Mouse (Mus musculus) layer of hippocampus, adult 2 months (tissue): ENCODE measurements around the gene Dll4. TPM values are rescaled to one million over a fixed set of nuclear protein-coding genes. Genes with fewer than 3 reads are reported as not detected.

Source experiments
- DNase-seq, 2 experiments: peaks; one replicate each; pipeline ENCODE4 v3.0.0; 2022; ENCODE audit warnings: low spot score in 2 of 2
- H3K27ac ChIP-seq: fragments of 200-600 bp; 2 replicates; pipeline ENCODE4 v1.8.1; 2022
- H3K4me3 ChIP-seq: fragments of 200-600 bp; 2 replicates; pipeline ENCODE4 v1.8.1; 2022; ENCODE audit warnings: mild to moderate bottlenecking
- CTCF ChIP-seq: fragments of 200-600 bp; conservative IDR thresholded peaks from 2 replicates; pipeline ENCODE4 v1.8.1; 2022; ENCODE audit warnings: antibody characterized with exemption, mild to moderate bottlenecking, moderate library complexity
- total RNA-seq, 2 experiments: library from RNA; stranded (reverse); gene quantifications; 2 replicates each; pipeline ENCODE4 v1.2.3; 2021

The Dll4 gene
- total RNA-seq, 2 experiments from 2014 or later: 2.4 to 2.9 TPM

DNA sequence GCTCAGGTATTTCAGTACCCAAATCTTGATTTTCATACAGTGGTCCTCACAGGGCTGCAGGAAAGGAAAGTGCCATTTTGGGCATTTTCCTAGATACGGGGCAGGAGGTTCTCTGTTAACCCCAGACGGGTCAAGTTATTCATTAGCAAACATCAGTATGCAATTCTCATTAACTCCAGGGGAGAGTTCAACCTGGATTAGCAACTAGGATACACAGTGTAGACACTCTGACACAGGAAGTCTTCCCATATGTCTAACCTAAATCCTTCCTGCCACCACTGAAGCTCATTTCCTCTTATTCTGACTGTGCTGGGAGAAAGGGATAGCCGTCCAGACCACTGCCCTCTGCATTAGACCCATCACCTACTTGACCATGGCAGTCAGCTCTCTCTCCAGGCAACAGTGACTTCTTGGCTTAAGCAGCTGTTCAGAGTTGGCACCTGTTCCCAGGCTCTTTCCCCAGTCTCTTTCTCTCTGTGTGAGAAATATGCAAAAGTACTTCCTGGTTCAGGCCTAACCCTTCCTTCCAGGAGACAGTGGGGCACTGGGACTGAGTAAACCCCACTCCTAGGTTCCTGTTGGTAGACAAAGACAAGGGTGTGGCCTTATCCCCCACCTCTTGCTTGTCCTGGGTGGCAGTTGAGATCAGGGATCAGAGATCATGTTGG lies 7.4 kb upstream of the Dll4 start:
- no peak overlapping the region for H3K4me3 ChIP-seq
- TF ChIP-seq CTCF: no peak
- no peak for DNase-seq
- no peak overlapping the region for H3K27ac ChIP-seq

DNA sequence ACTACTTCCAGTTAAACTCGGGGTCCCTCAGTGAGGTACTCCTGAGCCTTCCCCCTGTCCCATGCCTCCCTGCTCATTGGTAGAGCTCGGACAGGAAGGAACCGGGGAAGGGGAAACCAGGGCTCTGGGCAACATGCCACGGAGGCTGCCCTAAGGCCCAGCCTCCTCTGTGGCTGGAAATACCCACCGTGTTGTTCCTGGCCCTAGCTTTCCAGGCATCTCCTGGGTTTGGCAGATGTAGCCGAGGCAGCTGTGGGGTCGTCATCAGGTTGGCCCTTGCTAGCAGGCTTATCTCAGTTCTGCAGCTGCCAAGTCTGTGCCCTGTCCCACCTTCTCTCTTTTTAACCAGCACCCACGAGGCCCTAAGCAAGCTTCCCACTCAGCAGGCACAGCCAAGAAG lies 5.0 kb upstream of the Dll4 start:
- H3K27ac ChIP-seq: no peak overlapping the region
- no peak overlapping the region for H3K4me3 ChIP-seq
- TF ChIP-seq CTCF: no peak
- DNase-seq: no peak

DNA sequence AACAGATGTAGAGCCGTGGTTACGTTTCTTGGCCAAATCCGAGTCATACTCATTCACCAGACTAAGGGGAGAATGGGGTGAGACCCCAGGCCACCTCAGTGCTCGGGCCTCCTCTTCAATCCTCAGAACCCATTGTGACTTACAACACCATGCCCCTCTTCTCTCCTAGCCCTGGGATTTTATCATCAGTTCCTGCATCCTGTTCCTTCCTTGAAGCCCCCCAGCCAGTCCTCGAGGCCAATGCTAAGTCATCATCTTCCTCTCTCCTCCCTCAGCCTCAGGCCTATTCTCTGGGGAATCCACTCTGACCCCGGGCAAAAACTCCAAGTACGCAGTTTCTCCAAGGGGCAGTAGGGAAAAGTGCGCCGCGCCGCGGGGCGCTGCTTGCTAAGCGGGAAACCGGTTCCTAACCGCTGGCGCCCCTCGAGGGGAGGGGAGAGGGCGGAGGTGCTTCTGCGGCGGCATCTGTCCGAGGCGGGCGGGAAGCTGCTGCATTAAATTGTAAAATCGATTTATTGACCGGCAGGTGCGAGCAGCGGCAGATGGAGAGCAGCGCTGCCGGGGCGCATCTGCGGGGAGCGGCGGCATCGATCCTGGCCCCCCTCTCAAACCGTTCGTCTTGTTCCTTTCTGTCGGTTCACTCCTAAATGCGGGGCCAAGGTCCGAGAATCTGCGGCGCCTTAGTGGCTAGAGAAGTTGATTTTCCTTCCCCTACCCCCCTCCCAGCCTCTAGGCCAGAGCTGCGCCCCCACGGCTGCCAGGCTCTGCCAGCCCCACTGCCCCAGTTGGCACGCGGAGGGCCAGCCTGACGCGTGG lies 3.6 kb upstream of the Dll4 start:
- no peak for DNase-seq
- TF ChIP-seq CTCF: no peak
- peak overlapping the region; percentile 45 for H3K4me3 ChIP-seq
- H3K27ac ChIP-seq: no peak overlapping the region

DNA sequence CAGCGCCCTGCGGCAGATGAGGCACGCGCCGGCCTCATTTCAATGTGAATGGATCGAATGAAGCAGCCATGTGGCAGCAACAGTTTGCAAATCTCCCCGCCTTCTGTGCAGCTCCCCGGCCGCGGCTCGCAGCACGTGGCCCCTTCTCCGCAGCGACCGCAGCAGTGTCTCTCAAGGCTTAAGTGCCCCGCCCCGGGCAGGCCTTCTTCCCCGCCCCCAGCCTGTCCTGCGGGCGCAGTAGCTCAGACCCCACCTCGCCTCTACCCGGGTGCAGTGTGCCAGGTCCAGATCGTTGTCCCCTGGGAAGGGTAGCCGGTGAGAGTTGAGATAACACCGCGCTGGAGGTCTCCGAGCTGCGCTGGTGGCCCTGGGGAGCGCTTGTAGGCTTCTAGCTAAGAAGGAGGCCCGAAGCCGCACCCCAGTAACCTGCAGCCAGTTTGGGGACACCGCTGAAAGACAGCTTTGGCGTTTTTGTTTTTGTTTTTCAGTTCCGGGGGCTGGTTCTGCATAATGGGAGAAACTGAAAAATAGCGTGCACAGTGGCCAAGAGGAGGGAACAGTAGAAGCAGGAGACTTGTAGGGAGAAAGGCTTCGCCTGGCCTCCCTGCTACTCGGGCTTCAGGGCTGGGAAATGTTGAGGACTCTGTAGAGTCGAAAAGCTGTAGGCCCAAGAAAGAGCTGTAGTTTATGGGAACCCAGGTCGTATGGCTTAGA lies 2.8 kb upstream of the Dll4 start:
- DNase-seq: peak; percentile 67 to 71
- Histone ChIP-seq H3K4me3 (peak overlapping the region; percentile 45), H3K27ac (no peak overlapping the region)
- TF ChIP-seq CTCF: no peak

DNA sequence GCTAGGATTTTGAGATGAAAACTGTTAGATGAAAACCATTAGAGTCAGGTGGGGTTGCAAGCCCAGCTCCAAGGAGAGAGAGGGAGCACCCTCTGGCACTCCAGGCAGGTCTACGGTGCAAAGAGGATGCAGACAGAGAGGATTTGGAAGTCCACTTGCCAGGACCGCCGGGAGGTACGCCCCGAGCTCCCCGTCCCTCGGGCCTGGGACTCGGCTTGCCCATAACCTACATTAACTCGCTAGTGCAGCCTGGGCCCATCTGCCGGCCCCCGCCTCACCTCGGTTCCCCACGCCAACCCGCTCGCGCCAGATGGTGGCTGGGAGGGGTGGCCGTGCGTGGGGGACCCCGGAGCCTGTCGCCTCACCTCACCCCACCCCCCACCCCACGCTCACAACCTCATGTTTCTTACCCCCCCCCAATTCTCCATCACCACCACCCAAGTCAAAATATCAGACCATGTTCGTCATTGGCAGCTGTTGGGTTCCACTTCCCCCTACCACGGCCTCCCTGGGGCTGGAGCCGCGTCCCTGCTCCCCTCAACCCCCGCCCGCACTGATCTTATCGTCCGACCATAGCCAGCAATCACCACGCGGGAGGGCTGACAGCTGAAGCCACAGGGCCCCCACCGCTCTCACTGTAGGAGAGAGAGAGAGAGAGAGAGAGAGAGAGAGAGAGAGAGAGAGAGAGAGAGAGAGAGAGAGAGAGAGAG lies 1.6 kb upstream of the Dll4 start:
- H3K27ac ChIP-seq: no peak overlapping the region
- TF ChIP-seq CTCF: no peak
- DNase-seq: no peak
- H3K4me3 ChIP-seq: no peak overlapping the region

DNA sequence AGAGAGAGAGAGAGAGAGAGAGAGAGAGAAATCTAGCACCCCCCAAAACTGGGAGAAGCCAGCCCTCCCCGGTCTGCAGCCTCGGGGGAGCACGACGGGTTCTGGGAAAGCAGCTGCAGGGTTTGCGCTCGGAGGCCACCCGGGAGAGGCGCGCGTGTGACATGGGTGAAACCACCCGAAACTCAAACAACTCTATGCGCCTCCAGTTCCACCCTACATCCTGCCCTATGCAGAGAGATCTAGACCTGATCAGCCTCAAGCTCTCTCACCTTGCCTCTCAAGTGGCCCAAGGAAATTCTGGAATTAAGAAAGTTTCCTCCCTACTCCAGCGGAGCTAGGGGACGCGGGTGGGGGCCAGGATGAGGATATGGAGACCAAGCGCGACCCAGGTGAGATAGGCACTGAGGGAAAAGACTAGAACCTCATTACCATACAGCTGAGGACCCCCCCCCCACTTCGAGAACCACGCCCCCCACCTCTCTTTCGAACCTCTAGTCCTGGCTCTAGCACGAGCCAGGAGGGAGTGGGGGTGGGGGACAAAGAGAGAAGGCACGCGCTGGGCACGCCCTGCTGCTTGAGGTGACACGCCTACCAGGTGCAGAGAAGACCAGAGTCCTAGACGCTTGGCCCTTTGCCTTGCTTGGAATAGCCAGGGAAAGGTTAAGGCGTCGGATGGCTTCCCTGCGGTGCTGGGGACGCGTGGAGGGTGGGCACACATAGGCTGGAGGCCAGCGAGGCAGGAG lies 837 bp upstream of the Dll4 start:
- H3K4me3 ChIP-seq: peak overlapping the region; percentile 58
- DNase-seq: no peak
- H3K27ac ChIP-seq: no peak overlapping the region
- no peak for TF ChIP-seq CTCF

DNA sequence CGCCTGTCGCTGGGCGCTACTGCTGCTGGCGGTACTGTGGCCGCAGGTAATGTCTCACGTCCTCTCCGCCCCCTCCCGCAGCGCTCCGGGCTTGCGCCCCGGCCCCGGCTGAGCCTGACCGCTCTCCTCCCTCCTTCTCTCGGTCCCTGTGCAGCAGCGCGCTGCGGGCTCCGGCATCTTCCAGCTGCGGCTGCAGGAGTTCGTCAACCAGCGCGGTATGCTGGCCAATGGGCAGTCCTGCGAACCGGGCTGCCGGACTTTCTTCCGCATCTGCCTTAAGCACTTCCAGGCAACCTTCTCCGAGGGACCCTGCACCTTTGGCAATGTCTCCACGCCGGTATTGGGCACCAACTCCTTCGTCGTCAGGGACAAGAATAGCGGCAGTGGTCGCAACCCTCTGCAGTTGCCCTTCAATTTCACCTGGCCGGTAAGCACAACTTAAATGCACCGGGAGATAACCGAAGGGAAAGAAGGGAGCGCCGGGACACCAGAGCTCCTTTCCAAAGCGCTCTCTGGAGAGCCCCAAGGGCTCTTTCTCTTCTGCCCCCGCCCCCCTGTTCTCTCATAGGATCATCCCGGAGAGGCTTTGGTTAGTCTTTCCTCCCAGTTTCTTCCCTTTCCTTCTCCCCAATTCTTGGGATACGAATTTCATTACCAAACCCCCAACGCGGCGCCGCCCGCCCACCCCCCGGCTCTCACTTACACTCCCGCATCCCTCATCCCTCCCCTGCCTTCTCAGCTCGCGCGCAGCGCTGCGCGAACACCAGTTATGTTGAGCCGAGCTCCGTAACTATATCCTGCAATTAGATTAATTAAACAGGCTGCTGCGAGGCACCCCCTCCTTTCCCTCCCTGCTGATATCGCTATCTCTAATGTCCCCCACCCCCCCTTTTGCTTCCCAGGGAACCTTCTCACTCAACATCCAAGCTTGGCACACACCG lies 847 bp downstream of the Dll4 start:
- no peak for DNase-seq
- peak overlapping the region; percentile 49 for H3K27ac ChIP-seq
- H3K4me3 ChIP-seq: peak overlapping the region; percentile 58
- no peak for TF ChIP-seq CTCF

DNA sequence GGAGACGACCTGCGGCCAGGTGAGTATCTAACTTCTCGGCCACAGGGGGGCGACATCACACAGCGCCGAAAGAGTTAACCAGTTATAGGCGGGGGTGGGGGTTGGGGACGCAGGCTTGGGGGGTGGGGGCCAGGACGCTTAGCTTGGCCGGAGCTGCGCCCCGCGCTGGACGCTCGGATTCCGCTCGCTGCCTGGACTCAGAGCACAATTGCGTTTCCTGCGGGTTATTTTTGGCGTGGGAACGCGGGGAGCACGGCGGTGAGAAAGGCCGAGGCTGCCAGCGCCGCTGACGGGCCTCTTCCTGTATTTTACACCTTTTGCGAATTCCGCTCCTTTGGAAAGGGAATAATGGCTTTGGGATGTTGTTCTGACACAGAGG lies 1.5 kb downstream of the Dll4 start:
- TF ChIP-seq CTCF: peak; percentile 67
- H3K27ac ChIP-seq: peak overlapping the region; percentile 49; the same call in 1 of the 2 replicates
- no peak for DNase-seq
- H3K4me3 ChIP-seq: peak overlapping the region; percentile 58

DNA sequence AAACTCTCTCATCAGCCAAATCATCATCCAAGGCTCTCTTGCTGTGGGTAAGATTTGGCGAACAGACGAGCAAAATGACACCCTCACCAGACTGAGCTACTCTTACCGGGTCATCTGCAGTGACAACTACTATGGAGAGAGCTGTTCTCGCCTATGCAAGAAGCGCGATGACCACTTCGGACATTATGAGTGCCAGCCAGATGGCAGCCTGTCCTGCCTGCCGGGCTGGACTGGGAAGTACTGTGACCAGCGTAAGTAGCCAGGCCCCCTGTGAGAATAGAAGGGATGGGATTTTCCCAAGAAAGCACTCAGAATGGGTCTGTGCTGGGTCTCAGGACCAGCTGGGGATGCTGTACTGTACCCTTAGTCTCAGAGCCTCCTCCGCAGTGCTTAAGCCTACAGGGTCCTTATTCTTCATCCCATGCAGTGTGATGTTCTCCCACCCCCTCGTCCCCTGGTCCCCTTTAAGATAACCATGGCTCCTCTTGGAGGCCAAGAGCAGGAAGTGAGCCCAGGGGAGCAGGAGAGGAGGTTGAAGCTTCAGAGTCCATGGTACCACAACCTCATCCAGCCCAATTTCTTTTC lies 2.5 kb downstream of the Dll4 start:
- Histone ChIP-seq H3K4me3 (peak overlapping the region; percentile 58), H3K27ac (peak overlapping the region; percentile 49; the same call in 1 of the 2 replicates)
- TF ChIP-seq CTCF: no peak

DNA sequence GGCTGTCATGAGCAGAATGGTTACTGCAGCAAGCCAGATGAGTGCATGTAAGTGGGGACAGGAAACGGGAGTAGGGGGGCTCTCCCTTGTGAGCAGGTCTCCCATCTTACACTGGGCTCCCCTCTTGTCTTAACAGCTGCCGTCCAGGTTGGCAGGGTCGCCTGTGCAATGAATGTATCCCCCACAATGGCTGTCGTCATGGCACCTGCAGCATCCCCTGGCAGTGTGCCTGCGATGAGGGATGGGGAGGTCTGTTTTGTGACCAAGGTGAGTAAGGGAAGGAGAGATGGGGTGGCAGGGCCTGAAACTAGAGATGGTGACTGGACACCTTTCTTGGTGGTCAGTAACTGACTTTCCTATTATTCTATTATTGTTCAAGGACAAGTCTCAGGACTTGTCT lies 3.0 kb downstream of the Dll4 start:
- TF ChIP-seq CTCF: no peak
- H3K4me3 ChIP-seq: peak overlapping the region; percentile 58; the same call in 1 of the 2 replicates
- no peak for DNase-seq
- no peak overlapping the region for H3K27ac ChIP-seq

More for the DNA sequence above, 2.5 kb downstream of the Dll4 start:
- no peak for DNase-seq

DNA sequence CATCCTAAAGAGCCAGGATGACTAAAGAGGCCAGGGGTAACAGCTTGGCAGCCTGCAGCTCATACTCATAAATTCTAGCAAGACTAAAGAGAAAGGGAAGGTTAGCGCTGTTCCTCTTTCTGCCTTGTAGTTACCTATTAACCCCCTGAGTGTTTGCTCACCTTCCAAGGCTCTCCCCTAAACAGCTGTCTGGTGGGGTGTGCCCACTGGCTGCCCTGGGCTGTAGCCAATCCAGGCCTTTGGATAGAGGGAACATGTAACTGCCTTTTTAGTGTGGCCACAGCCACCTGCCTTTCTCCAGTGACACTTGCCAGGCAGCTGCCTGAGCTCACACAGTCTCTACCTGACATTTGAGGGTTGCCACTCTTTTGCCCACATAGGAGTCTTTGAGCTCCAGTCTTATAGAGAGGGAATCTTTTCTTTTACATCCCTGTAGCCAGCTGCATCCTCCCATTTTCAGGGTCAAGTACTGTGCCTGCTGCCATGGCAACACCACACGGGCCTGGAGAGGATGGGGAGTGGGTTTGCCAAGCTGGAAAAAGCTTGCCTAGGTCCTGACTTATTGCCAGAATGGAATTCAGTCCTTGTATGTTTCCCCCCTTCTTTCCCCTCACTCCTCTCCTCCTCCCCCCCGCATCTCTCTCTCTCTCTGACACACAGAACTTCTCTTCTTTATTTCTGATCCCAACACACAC lies 3.7 kb downstream of the Dll4 start:
- TF ChIP-seq CTCF: no peak
- no peak overlapping the region for H3K4me3 ChIP-seq
- DNase-seq: no peak
- no peak overlapping the region for H3K27ac ChIP-seq
